In genomic region chr16:35871898-35872297, GRCm38 (mm10) we compare ENCODE assay signal across 8 mouse cellular contexts. TPM values are rescaled to one million over a fixed set of nuclear protein-coding genes. Genes with fewer than 3 reads are reported as not detected.
DNase-seq lines count a peak whose midpoint lies in the region; ATAC-seq lines count a peak whose summit lies in the region.

No protein-coding gene starts in this region.

- intact Hi-C loops in left cerebral cortex, postnatal 25 days (cut with DNase I) = no loop called here

- no peak overlapping the region for H3K9ac ChIP-seq in lung, embryonic 15.5 days
- H3K9ac ChIP-seq in neural tube, embryonic 13.5 days = no peak overlapping the region

- DNase-seq in lung, postnatal 10 days = no peak
- no peak for DNase-seq in forebrain, embryonic 10.5 days (ENCODE audit: extremely low spot score, low spot score)
- peak; percentile 48 for DNase-seq in limb, embryonic 10.5 days (ENCODE audit: low spot score)
- DNase-seq in right cerebral cortex, postnatal 14 days = no peak
- no peak for DNase-seq in frontal cortex, adult 2 months (ENCODE audit: extremely low spot score in 1 of 2, low spot score in 1 of 2)
- DNase-seq in left cerebral cortex, postnatal 25 days (ENCODE audit: low spot score in 2 of 2) = no peak

- peak overlapping the region; percentile 58 for H3K4me3 ChIP-seq in lung, embryonic 15.5 days
- peak overlapping the region; percentile 69 for H3K4me3 ChIP-seq in forebrain, embryonic 10.5 days
- H3K4me3 ChIP-seq in limb, embryonic 10.5 days = peak overlapping the region; percentile 72
- 0 out of 2 replicates have a peak overlapping the region, but pooled peaks have one; percentile 53 for H3K4me3 ChIP-seq in neural tube, embryonic 13.5 days

- H3K27me3 ChIP-seq in lung, embryonic 15.5 days = peaks cover 21% of the 10 kb centered on the region
- H3K27me3 ChIP-seq in forebrain, embryonic 10.5 days (ENCODE audit: poor library complexity, severe bottlenecking) = peaks cover 51% of the 10 kb centered on the region
- H3K27me3 ChIP-seq in limb, embryonic 10.5 days (ENCODE audit: low read depth, poor library complexity, severe bottlenecking) = peaks cover 51% of the 10 kb centered on the region
- peaks cover 41% of the 10 kb centered on the region for H3K27me3 ChIP-seq in neural tube, embryonic 13.5 days

- H3K27ac ChIP-seq in lung, embryonic 15.5 days = no peak overlapping the region
- no peak overlapping the region for H3K27ac ChIP-seq in forebrain, embryonic 10.5 days
- no peak overlapping the region for H3K27ac ChIP-seq in limb, embryonic 10.5 days
- no peak overlapping the region for H3K27ac ChIP-seq in neural tube, embryonic 13.5 days (replicated peaks)

- no peaks in the 10 kb centered on the region for H3K9me3 ChIP-seq in lung, embryonic 15.5 days
- H3K9me3 ChIP-seq in forebrain, embryonic 10.5 days = no peaks in the 10 kb centered on the region
- no peaks in the 10 kb centered on the region for H3K9me3 ChIP-seq in limb, embryonic 10.5 days (replicated peaks)
- H3K9me3 ChIP-seq in neural tube, embryonic 13.5 days = no peaks in the 10 kb centered on the region

- peaks cover 13% of the 10 kb centered on the region; the same call in 1 of the 2 replicates for H3K4me1 ChIP-seq in lung, embryonic 15.5 days
- peaks cover 21% of the 10 kb centered on the region for H3K4me1 ChIP-seq in forebrain, embryonic 10.5 days
- H3K4me1 ChIP-seq in limb, embryonic 10.5 days = peaks cover 18% of the 10 kb centered on the region
- H3K4me1 ChIP-seq in neural tube, embryonic 13.5 days (replicated peaks) = peaks cover 15% of the 10 kb centered on the region

- H3K36me3 ChIP-seq in lung, embryonic 15.5 days = no peaks in the 10 kb centered on the region
- H3K36me3 ChIP-seq in forebrain, embryonic 10.5 days (replicated peaks) = no peaks in the 10 kb centered on the region
- H3K36me3 ChIP-seq in limb, embryonic 10.5 days = no peaks in the 10 kb centered on the region
- no peaks in the 10 kb centered on the region for H3K36me3 ChIP-seq in neural tube, embryonic 13.5 days

- no peak for ATAC-seq in lung, embryonic 15.5 days (ENCODE audit: borderline replicate concordance, extremely low read depth, low FRiP score, low TSS enrichment)
- no peak for ATAC-seq in neural tube, embryonic 13.5 days (ENCODE audit: low read depth)

- WGBS in lung, embryonic 15.5 days = 14% methylated on average over 12 of the region's 12 CpGs
- WGBS in forebrain, embryonic 10.5 days = 24% methylated on average over 12 of the region's 12 CpGs
- 19% methylated on average over 12 of the region's 12 CpGs for WGBS in limb, embryonic 10.5 days
- WGBS in neural tube, embryonic 13.5 days = 25% methylated on average over 12 of the region's 12 CpGs

- H3K4me2 ChIP-seq in lung, embryonic 15.5 days = peak overlapping the region; percentile 81
- H3K4me2 ChIP-seq in neural tube, embryonic 13.5 days = peak overlapping the region; percentile 93

RNA-seq across cellular contexts. Expression of gene Parp14, which starts 0.6 kb away (rescaled TPM):
- polyA plus RNA-seq in lung, embryonic 15.5 days (2015; fragmentation: Nextera tagmentation; extraction: Ambion mirVana) = 0.81 and 1.2 TPM in 2 replicates
- 0.11 and 0.17 TPM in 2 replicates for polyA plus RNA-seq in forebrain, embryonic 10.5 days (2016; fragmentation: Nextera tagmentation; extraction: Ambion mirVana)
- polyA plus RNA-seq in limb, embryonic 10.5 days (2016; fragmentation: Nextera tagmentation; extraction: Ambion mirVana) = 0.19 and 0.24 TPM in 2 replicates
- polyA plus RNA-seq in neural tube, embryonic 13.5 days (2015; fragmentation: Nextera tagmentation; extraction: Ambion mirVana) = 0.38 and 0.44 TPM in 2 replicates
- polyA plus RNA-seq in frontal cortex, adult 2 months (2012; rRNA removed) = 2.1 TPM in 2 replicates
- 1 to 10 TPM; 1.1 to 1.4 TPM for total RNA-seq in left cerebral cortex, postnatal 25 days (2021)
